Mouse (Mus musculus) embryonic facial prominence, embryonic 14.5 days (tissue): Measurements from ENCODE around the gene Ranbp6. TPM values are rescaled to one million over a fixed set of nuclear protein-coding genes. Genes with fewer than 3 reads are reported as not detected.

Source experiments
- ATAC-seq: fragments of 200-750 bp; cut with Nextera tagmentation; 2 replicates; pipeline ENCODE4 v1.8.0; 2017; ENCODE audit warnings: low read depth, moderate number of reproducible peaks, moderate TSS enrichment
- DNase-seq: peaks from one replicate; pipeline ENCODE4 v3.0.0-alpha.2; 2015; ENCODE audit warnings: low spot score
- H3K27ac ChIP-seq: fragments of 300-500 bp; sonication (generic); replicated peaks from 2 replicates; pipeline ENCODE4 v1.5.1; 2014; ENCODE audit warnings: low read depth, mild to moderate bottlenecking, low read length, moderate library complexity
- H3K27me3 ChIP-seq: fragments of 300-500 bp; sonication (generic); replicated peaks from 2 replicates; pipeline ENCODE4 v1.6.1; 2014; ENCODE audit warnings: low read length; ENCODE audit not compliant: control insufficient read depth, insufficient read depth
- H3K36me3 ChIP-seq: fragments of 300-500 bp; sonication (generic); 2 replicates; pipeline ENCODE4 v1.6.1; 2014; ENCODE audit warnings: low read length, mixed read lengths; ENCODE audit not compliant: control insufficient read depth, insufficient read depth
- H3K4me1 ChIP-seq: fragments of 300-500 bp; sonication (generic); 2 replicates; pipeline ENCODE4 v1.6.1; 2014; ENCODE audit warnings: antibody characterized with exemption, low read length; ENCODE audit not compliant: control insufficient read depth, insufficient read depth
- H3K4me2 ChIP-seq: fragments of 300-500 bp; sonication (generic); 2 replicates; pipeline ENCODE4 v1.6.1; 2014; ENCODE audit warnings: low read depth, mild to moderate bottlenecking, low read length, moderate library complexity, mixed read lengths
- H3K4me3 ChIP-seq: fragments of 300-500 bp; sonication (generic); 2 replicates; pipeline ENCODE4 v1.5.1; 2014; ENCODE audit warnings: low read depth, mild to moderate bottlenecking, low read length
- H3K9ac ChIP-seq: fragments of 300-500 bp; sonication (generic); 2 replicates; pipeline ENCODE4 v1.6.1; 2014; ENCODE audit warnings: low read depth, mild to moderate bottlenecking, low read length, moderate library complexity, mixed read lengths
- H3K9me3 ChIP-seq: fragments of 300-500 bp; sonication (generic); 2 replicates; pipeline ENCODE4 v1.6.1; 2016; ENCODE audit warnings: low read length; ENCODE audit not compliant: control insufficient read depth
- WGBS: fragments of 180-500 bp; shearing (Covaris S2); extraction: QIAGEN DNeasy Blood & Tissue Kit; methylation state at CpG from one replicate; pipeline ENCODE4 v1.1.7; 2014; 5-methylcytosine and 5-hydroxymethylcytosine counted together
- polyA plus RNA-seq: library from polyadenylated mRNA; unstranded; fragments of >200 nt; fragmentation: Nextera tagmentation; extraction: Ambion mirVana; gene quantifications from 2 replicates; pipeline ENCODE4 v1.2.1, GENCODE M21; 2014

The Ranbp6 gene
- polyA plus RNA-seq, 1 experiment from 2014 or later, result 19.5 TPM

DNA sequence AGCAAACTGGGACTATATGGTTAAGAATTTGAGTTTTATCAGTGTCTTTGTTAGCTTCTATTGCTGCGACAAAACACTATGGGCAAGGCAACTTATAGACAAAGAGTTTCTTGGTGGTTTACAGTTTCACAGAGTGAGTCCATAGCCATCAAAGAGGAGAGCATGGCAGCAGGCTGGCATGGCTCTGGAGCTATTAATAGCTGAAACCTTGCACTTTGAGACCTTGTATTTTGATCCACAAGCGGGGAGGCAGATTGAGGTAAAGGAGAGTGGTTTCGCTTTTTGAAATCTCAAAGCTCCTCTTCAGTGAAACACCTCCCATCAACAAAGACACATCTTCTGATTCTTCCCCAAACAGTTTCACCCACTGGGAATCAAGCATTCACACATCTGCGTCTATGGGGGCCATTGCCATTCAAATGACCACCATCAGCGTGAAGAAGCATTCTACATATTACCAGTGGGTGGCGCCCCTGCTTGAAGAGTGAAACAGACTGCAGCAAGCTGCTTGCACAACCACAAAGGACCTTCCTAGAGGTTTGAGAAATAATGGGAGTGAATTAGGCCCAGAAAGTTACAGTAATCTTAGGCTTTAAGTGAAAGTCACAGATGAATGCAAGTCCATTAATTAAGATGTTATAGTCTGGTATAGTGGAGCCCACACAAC is 11.4 kb upstream of the Ranbp6 start:
- DNase-seq, result peak; percentile 53
- H3K9me3 ChIP-seq, result no peaks in the 10 kb centered on the region
- H3K4me1 ChIP-seq, result no peaks in the 10 kb centered on the region
- H3K9ac ChIP-seq, result no peak overlapping the region
- no peak for ATAC-seq
- H3K27me3 ChIP-seq, result no peaks in the 10 kb centered on the region
- H3K36me3 ChIP-seq, result no peaks in the 10 kb centered on the region
- H3K4me3 ChIP-seq, result no peak overlapping the region
- H3K27ac ChIP-seq, result no peak overlapping the region
- WGBS, result 47% methylated on average over 6 of the region's 6 CpGs
- no peak overlapping the region for H3K4me2 ChIP-seq

DNA sequence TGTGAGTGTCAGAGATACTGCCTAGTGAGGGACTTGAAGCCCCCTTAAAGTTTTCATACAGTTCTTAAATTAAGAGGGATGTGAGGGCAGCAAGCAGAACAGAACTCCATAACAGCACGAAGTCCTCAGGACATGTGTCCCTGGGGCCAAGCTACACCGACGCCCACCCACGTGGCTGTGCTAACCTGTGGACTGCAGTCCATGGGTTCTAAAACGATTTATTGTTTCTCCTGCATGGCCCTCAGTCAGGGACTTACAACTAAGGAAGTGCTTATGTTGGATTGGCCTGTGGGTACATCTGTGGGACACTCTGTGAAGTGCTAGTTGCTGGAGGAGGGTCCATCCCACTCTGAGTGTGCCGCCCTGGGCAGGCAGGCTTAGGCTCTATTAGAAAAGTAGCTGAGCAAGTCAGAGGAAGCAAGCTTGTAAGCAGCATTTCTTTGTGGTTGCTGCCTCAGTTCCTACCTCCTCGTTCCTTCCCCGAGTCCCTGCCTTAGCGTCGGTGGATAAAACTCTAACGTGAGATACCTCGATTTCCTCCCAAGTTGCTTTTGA is 10.8 kb upstream of the Ranbp6 start:
- no peak overlapping the region for H3K4me2 ChIP-seq

DNA sequence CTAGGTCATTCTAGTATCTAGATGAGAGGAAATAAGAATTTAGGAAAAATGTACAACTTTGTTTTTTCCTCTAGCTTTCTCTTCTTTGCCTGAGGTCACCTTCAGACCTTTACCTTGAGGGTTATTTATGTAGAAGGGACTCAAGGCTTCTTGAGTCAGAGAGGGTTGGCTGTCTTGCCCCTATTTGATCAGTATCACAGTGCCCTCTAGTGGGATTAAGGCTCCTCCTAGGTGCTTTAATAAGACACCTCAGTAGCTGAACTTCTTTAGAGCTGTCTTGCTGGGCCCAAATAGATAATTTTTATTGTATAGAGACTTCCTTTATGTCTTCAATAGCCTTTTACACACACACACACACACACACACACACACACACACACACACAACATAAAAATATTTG is 8.2 kb upstream of the Ranbp6 start:
- Histone ChIP-seq H3K36me3 (no peaks in the 10 kb centered on the region), H3K4me2 (no peak overlapping the region), H3K4me3 (no peak overlapping the region), H3K9ac (no peak overlapping the region), H3K9me3 (no peaks in the 10 kb centered on the region), H3K4me1 (no peaks in the 10 kb centered on the region), H3K27me3 (no peaks in the 10 kb centered on the region), H3K27ac (no peak overlapping the region)
- no peak for ATAC-seq
- peak; percentile 90 for DNase-seq

More for the DNA sequence above, 10.8 kb upstream of the Ranbp6 start:
- DNase-seq (no peak), ATAC-seq (no peak)
- Histone ChIP-seq H3K27ac (no peak overlapping the region), H3K36me3 (no peaks in the 10 kb centered on the region), H3K9me3 (no peaks in the 10 kb centered on the region), H3K4me1 (no peaks in the 10 kb centered on the region), H3K27me3 (no peaks in the 10 kb centered on the region), H3K9ac (no peak overlapping the region), H3K4me3 (no peak overlapping the region)
- 60% methylated on average over 12 of the region's 12 CpGs for WGBS

DNA sequence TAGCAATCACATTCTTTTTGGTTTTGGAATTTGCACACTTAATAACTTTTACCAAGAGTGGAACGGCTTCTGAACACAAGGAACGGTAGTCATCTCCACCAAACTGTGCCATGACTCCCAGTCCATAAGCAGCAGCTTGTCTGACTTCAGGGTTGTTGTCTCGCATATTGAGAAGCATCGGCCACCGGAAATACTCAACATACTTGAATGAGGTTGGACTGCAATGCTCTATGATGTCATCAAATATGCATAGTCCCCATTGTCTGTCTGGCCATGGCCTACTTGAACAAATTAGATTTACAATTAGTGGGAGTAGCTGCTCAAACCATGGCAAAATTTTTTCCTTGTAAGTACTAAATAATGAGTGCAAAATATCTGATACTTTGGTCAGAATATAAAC is 2.8 kb downstream of the Ranbp6 start:
- H3K4me1 ChIP-seq, result peaks cover 10% of the 10 kb centered on the region
- no peak overlapping the region for H3K4me3 ChIP-seq
- no peak overlapping the region for H3K4me2 ChIP-seq
- H3K36me3 ChIP-seq, result peaks cover 25% of the 10 kb centered on the region
- no peak overlapping the region for H3K27ac ChIP-seq
- H3K27me3 ChIP-seq, result no peaks in the 10 kb centered on the region
- no peak overlapping the region for H3K9ac ChIP-seq
- DNase-seq (no peak), ATAC-seq (no peak)
- no peaks in the 10 kb centered on the region for H3K9me3 ChIP-seq
- 97% methylated on average over 5 of the region's 5 CpGs for WGBS

DNA sequence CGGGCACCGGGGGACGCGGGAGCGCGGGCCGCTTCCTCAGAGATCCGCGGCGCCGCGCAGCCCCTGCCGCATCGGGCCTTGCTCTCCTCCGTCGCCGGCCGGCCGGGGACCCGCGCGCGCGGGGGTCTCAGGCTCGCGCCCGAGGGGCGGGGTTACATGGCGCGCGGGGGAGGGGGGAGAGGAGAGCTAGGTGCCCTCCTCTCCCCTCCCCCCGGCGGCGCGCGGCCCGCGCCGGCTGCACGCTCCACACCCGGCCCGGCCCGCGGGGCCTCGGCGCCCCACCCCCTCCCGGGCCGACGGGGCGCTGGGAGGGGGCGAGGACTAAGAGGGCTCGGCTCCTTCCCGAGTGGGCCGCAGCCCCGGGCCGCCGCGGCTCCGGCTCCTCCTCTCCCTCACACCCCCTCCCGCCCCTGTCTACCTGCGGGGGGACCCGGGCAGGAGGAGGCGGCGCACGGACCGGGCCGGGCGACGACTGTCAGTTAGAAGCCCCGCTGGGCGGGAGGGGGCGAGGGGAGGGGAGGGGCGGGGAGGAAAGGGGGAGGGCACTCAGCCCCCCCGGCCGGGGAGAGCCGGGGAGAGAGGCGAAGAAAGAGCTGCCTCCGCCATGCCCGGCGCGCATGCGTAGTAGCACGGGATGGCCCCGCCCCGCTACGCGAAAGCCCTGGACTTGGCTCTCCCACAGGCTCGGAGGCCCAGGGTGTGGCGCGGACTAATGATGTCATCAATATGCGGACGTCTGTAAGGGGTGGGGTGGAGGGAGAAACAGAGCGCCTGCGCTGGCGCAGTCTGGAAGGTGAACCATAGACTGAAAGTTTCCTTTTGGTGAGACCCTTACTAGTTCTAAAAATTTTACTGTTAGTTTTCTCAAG is 6.6 kb downstream of the Ranbp6 start, which contains the start of gene 9930021J03Rik:
TSS of gene 9930021J03Rik (minus strand) at position 73 of the 869 bp plus-strand sequence.
- ATAC-seq (peak; percentile 93), DNase-seq (peak; percentile 99)
- Histone ChIP-seq H3K9me3 (no peaks in the 10 kb centered on the region), H3K4me1 (peaks cover 14% of the 10 kb centered on the region), H3K36me3 (peaks cover 25% of the 10 kb centered on the region), H3K27me3 (no peaks in the 10 kb centered on the region), H3K27ac (peak within 1 kb of the TSS; percentile 94), H3K9ac (peak within 1 kb of the TSS; percentile 90), H3K4me2 (peak within 1 kb of the TSS; percentile 68), H3K4me3 (peak within 1 kb of the TSS; percentile 91)
- WGBS, result under 1% methylated on average over 22 of the region's 95 CpGs

DNA sequence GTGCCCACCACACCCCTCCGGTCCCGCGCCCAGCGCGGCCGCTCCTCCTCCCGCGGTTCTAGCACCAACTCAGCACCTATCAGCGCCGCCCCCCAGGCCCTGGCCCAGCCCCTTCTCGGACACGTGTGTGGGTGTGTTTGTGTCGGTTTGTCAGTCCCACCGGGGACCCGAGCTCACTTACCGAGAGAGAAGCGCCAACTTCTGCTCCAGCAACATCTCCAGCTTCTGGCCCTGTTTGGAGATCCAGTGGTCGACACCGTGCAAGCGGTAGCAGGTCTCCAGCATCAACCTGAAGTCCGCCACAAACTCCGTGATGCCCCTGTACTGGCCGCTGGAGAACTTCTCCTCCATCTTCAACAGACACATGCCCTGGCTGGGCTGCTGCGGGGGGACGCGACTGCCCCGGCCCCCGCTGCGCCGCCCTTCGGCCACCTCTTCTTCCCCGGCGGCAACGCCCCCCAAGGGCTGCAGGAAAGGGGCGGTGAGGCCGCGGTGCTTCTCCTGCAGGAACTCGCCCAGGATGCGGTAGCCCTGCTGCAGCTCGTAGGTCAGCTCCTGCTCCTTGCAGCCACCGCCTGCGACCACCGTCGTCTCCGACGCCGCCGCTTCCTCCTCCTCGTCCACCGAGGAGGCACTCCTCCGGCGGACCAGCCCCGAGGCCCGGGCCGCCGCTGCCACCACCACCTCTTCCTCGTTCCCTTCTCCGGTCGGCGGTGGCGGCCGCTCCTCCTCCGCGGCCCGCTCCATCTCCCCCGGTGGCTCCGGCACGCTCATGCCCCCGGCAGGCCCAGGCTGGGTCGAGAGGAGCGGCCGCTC is 7.5 kb downstream of the Ranbp6 start:
- Histone ChIP-seq H3K9ac (peak overlapping the region; percentile 90), H3K36me3 (peaks cover 16% of the 10 kb centered on the region), H3K27me3 (no peaks in the 10 kb centered on the region), H3K9me3 (no peaks in the 10 kb centered on the region), H3K27ac (peak overlapping the region; percentile 94), H3K4me3 (peak overlapping the region; percentile 91), H3K4me2 (peak overlapping the region; percentile 68), H3K4me1 (peaks cover 14% of the 10 kb centered on the region)
- DNase-seq (peak; percentile 89), ATAC-seq (peak; percentile 67)
- 0% methylated on average over 40 of the region's 72 CpGs for WGBS

DNA sequence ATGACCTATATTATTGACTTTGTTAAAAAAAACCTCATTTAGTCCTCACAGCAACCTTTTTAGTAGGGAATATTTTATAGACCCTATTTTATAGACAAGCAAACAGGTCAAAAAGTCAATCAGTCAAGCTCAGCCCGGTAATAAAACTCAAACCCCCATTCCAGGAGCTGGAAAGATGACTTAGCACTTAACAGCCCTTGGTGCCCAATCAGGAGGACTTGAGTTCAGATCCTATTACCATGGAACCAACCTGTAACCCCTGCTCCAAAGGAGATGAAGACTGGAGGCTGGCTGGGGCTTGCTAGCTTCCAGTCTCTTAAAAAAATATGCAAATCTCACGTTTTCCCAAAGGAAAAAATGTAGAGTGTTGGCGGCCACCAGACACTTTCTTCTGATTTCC is 8.8 kb downstream of the Ranbp6 start:
- no peak for DNase-seq
- Histone ChIP-seq H3K9me3 (no peaks in the 10 kb centered on the region), H3K4me1 (peaks cover 14% of the 10 kb centered on the region), H3K9ac (0 out of 2 replicates have a peak overlapping the region, but pooled peaks have one; percentile 27), H3K36me3 (peaks cover 3% of the 10 kb centered on the region; the same call in 1 of the 2 replicates), H3K4me3 (peak overlapping the region; percentile 91), H3K4me2 (peak overlapping the region; percentile 68), H3K27me3 (no peaks in the 10 kb centered on the region), H3K27ac (no peak overlapping the region)
- ATAC-seq, result no peak
- WGBS, result 36% methylated on average over 3 of the region's 3 CpGs

DNA sequence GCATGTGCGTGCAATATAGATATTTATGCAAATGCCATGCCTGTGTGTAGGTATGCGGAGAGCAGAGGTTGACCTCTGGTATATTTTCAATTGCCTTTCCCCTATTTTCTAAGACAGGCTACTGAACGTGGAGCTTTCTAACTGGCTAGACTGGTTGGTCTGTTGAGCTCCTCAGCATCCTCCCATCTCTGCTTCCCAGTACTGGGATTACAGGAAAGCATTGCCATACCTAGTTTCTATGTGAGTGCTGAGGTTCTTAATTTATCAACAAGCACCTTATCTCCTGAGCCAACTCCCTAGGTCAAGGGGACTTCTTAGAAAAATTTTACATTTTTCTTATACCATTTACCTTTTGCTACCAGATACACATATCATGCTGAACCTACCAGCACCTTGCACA is 15.4 kb downstream of the Ranbp6 start:
- DNase-seq (no peak), ATAC-seq (no peak)
- H3K4me3 ChIP-seq, result no peak overlapping the region
- H3K27me3 ChIP-seq, result no peaks in the 10 kb centered on the region
- H3K4me2 ChIP-seq, result no peak overlapping the region
- H3K4me1 ChIP-seq, result no peaks in the 10 kb centered on the region
- 75% methylated on average over 3 of the region's 3 CpGs for WGBS
- H3K9ac ChIP-seq, result no peak overlapping the region
- no peaks in the 10 kb centered on the region for H3K9me3 ChIP-seq
- no peaks in the 10 kb centered on the region for H3K36me3 ChIP-seq
- H3K27ac ChIP-seq, result no peak overlapping the region
